Mouse (Mus musculus): ENCODE measurements at regions not wholly inside any gene's neighbourhood (a gene's known extent, or its start where the extent isn't known, plus 50 kb on each side); places are given as distances from the start of the nearest gene placed in this dataset.

DNA sequence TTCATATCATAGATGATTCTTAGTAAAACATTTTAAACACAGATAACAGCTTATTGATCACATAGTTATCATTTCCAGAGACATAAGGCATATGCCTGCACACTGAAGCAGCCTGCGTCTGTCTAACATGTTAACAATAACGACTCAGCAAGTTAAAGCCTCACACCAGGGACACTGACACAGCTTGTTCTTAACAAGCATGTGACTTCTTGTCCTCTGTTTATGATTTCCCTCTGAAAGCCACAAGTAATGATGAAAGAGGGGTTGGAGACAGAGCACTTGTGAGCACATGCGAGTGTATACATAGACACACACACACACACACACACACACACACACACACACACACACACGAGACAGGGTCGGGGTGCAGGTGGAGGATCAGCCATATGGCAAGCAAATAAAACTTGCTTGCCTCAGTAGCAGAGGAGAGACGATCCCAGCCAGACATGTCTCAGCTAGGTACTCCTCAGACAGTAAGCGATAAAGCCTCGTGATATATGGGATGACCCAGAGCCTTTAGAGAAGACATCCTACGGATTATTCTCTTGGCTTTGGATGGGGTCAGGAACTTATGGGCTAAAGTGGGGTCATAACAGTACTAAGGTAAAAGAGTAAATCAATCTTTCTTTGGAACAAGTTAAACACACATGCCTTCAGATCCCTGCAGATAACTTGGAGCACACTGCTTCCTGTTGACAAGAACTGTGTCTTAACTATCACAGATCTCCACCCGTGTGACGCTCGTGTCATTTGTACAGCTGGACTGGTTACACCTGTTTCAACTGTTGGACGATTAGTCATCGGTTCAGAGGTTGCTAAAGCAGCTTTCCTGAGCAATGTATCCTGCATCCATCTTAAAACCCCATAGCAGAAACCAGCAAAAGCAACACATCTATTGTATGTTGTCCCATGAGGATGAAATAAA, 51.4 kb upstream of the Ralgps2 start:
- TF ChIP-seq CTCF (IDR thresholded peaks at IDR 0.05), result no peak
- ATAC-seq (no peak), DNase-seq (ENCODE audit: low read depth, low spot score) (no peak)
- in situ Hi-C loops (cut with MboI; ENCODE audit: low pct_unique_long_range_greater_than_20kb), result no loop called here
- ChIA-PET CTCF (interaction anchor here (1.4 kb wide), 1 partner anchor 86 kb away, joined by 3 read pairs; no protein-coding TSS in a partner anchor), POLR2A (no interaction called here)
- H3K27me3 ChIP-seq, result no peaks in the 10 kb centered on the region

DNA sequence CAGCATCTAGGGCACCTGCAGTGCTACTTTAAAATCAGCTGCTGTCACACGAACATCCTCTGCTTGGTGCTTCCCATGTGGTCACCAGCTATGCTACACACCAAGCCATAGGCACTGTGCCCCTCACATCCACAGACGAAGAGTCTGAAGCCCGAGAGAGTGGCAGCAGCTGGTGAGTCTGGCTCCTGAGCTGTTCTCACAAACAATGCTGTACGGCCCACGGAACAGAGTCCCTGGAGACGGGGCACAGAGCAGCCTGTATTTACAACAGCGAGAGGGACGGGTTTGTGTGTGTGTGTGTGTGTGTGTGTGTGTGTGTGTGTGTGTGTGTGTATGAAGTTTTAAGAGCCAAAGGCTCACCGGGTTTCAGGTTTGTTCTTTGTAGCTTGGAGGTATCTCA, 50.7 kb upstream of the Ralgps2 start:
- CTCF ChIA-PET, result interaction anchor here (1.4 kb wide), 1 partner anchor 86 kb away, joined by 3 read pairs; no protein-coding TSS in a partner anchor
- in situ Hi-C loops (cut with MboI; ENCODE audit: low pct_unique_long_range_greater_than_20kb), result no loop called here
- no peak for ATAC-seq
- POLR2A ChIA-PET, result no interaction called here
- H3K27me3 ChIP-seq, result no peaks in the 10 kb centered on the region
- no peak for TF ChIP-seq CTCF (IDR thresholded peaks at IDR 0.05)
- DNase-seq (ENCODE audit: low read depth, low spot score), result no peak

DNA sequence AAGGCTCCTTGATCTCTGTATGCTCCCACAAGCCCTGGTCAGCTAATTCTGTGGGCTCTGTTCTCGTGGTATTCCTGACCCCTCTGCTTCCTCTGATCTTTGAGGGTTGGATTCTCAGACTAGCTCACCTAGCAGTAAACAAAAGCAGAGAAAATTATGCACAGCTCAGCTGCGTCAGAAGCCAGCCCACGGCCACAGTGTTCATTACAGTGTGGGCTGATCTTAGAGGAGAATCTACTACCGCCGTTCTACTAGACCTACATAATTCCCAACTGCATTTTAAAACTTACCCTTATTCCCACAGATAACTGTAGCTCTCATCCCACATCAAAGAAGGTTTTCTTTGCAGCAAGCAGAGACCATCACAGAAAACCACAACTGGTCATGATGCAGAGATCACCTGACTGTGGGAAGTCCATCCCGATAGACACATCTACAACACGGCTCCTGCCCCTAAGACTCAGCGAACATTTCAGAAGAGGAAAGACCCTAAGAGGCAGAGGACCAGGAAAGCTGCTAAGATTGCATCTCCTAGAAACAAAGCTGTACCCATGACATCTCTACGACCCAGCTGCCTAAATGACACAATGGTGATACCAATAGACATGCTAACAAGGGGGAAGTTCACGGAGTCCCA, 49.8 kb upstream of the Ralgps2 start:
- DNase-seq (ENCODE audit: low read depth, low spot score) (no peak), ATAC-seq (no peak)
- H3K27me3 ChIP-seq, result no peaks in the 10 kb centered on the region
- no peak for TF ChIP-seq CTCF (IDR thresholded peaks at IDR 0.05)
- in situ Hi-C loops (cut with MboI; ENCODE audit: low pct_unique_long_range_greater_than_20kb), result no loop called here
- CTCF ChIA-PET, result interaction anchor here (0.7 to 1.3 kb wide), 2 partner anchors 9 to 10 kb away, joined by 3 read pairs; no protein-coding TSS in a partner anchor
- POLR2A ChIA-PET, result no interaction called here

Data from Patski (cell line).